Mouse (Mus musculus): ENCODE measurements at regions not wholly inside any gene's neighbourhood (a gene's known extent, or its start where the extent isn't known, plus 50 kb on each side); places are given as distances from the start of the nearest gene placed in this dataset.

DNA sequence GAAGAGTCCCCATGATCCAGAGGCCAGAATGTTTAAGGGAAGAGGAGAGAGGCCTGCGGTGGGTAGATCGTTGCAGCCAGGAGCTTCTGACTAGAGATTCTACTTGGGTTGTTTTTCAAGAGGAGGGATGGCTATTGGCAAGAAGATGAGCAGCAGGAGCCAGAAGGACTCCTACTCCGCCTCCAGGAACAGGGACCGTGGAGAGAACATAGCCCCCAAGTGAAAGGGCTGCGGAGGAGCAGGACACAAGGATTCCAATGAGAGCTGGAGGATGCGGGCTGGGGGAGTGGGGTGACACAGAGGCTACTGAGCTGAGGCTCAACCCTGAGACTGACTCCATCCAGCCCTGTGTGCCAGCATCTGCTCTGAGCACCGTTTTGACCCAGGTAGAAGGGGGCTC is 207.8 kb upstream of the Nectin1 start:
- TF ChIP-seq CTCF (IDR thresholded peaks at IDR 0.05; ENCODE audit: low read depth, low read length): no peak
- no peak for TF ChIP-seq EP300 (IDR thresholded peaks at IDR 0.05; ENCODE audit: insufficient read depth, low read depth, low read length)
